Mouse (Mus musculus) G1E (cell line): ENCODE results near the gene Frmd5.

Experiments
- CTCF ChIP-seq: IDR thresholded peaks from 2 replicates; pipeline ENCODE4 v1.5.1; 2012; ENCODE audit warnings: low read depth, low read length, inconsistent platforms, mixed read lengths
- GATA1 ChIP-seq: IDR thresholded peaks from 2 replicates; pipeline ENCODE4 v1.6.1; 2012; ENCODE audit warnings: borderline replicate concordance, low read length, inconsistent platforms, mixed read lengths
- POLR2AphosphoS5 ChIP-seq: IDR thresholded peaks from 2 replicates; pipeline ENCODE4 v1.6.1; 2012; ENCODE audit warnings: low read depth, low read length, inconsistent platforms; ENCODE audit not compliant: insufficient replicate concordance
- TAL1 ChIP-seq: conservative IDR thresholded peaks from 2 replicates; pipeline ENCODE4 v1.6.1; 2012; ENCODE audit warnings: low read depth, low read length, inconsistent platforms, mixed read lengths

DNA sequence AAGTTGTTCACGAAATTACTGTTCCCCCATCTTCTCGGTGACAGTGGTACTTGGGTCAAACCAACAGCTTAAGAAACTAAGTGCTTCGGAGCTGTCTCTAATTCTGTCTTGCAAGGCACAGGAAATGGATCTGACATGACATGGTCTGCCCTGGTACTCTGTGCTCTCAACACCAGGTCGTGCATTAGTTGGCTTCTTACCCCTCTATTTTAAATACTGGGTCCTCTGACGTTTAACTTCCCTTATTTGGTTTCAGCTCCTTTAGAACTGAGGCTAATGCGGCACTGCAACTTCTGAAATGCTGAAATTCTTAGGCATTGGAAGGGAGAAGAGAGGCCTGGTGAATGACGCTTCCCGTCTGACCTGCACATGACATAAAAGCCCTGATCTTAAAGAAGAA is 48.6 kb downstream of the Frmd5 start:
- no peak for TF ChIP-seq CTCF
- no peak for TF ChIP-seq GATA1
- TF ChIP-seq TAL1 = no peak
- TF ChIP-seq POLR2AphosphoS5 = no peak
